Mouse (Mus musculus) small intestine, adult 2 months (tissue): ENCODE data around the gene Taar2. TPM values are rescaled to one million over a fixed set of nuclear protein-coding genes. Genes with fewer than 3 reads are reported as not detected.

Source experiments
- H3K27ac ChIP-seq: fragments of 200-500 bp; 2 replicates; pipeline ENCODE4 v1.5.1; 2012; ENCODE audit warnings: low read depth, low read length, control low read depth, inconsistent platforms; ENCODE audit not compliant: insufficient read depth
- H3K27me3 ChIP-seq: fragments of 200-500 bp; 2 replicates; pipeline ENCODE4 v1.6.1; 2012; ENCODE audit warnings: mild to moderate bottlenecking, moderate library complexity, low read length, inconsistent platforms; ENCODE audit not compliant: control insufficient read depth, insufficient read depth
- H3K36me3 ChIP-seq: fragments of 200-500 bp; 2 replicates; pipeline ENCODE4 v1.6.1; 2012; ENCODE audit warnings: mild to moderate bottlenecking, low read length, control low read depth, inconsistent platforms; ENCODE audit not compliant: control insufficient read depth, insufficient read depth
- H3K4me1 ChIP-seq: fragments of 200-500 bp; 2 replicates; pipeline ENCODE4 v1.6.1; 2012; ENCODE audit warnings: low read length, inconsistent platforms, mixed read lengths; ENCODE audit not compliant: control insufficient read depth, insufficient read depth, insufficient read length
- H3K4me3 ChIP-seq: fragments of 200-500 bp; 2 replicates; pipeline ENCODE4 v1.5.1; 2012; ENCODE audit warnings: low read depth, mild to moderate bottlenecking, control low read depth, inconsistent platforms, low read length, moderate library complexity
- CTCF ChIP-seq: fragments of 200-500 bp; IDR thresholded peaks from 2 replicates; pipeline ENCODE4 v1.5.1; 2012; ENCODE audit warnings: low read depth, mild to moderate bottlenecking, control low read depth, inconsistent platforms, low read length, moderate library complexity, mixed read lengths; ENCODE audit not compliant: insufficient replicate concordance, insufficient read length; ENCODE audit errors: extremely low read depth
- POLR2A ChIP-seq: fragments of 200-500 bp; IDR thresholded peaks from 2 replicates; pipeline ENCODE4 v1.6.1; 2012; ENCODE audit warnings: low read depth, mild to moderate bottlenecking, control low read depth, inconsistent platforms, low read length, moderate library complexity
- WGBS: fragments of 180-500 bp; shearing (Covaris S2); methylation state at CpG from one replicate; pipeline ENCODE4 v1.1.7; 2018; 5-methylcytosine and 5-hydroxymethylcytosine counted together
- polyA plus RNA-seq: library from polyadenylated mRNA; depleted of rRNA; stranded (reverse); fragments of >200 nt; gene quantifications from 2 replicates; pipeline ENCODE4 v1.2.3, GENCODE M21; 2012

Gene Taar2
- polyA plus RNA-seq, 1 experiment: not detected

DNA sequence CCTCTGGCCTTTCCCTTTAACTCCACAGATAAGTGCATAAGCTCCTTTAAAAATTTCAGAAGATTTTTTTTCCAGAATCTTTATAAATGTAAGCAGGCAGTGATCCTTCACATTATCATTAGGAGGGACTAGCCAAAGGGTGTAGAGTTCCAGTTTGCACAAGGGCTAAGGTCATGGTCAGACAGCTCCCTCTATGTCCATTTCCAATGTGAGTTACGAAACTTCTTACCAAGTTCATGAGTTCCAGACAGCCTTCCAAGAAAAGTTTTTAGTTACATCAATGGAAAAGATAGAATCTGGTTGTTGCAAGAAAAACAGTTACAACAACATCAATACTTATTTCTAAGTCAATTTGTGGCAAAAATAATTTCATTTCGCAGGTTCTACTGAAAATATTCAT is 14.4 kb upstream of the Taar2 start:
- 86% methylated on average over 2 of the region's 2 CpGs for WGBS
- no peak overlapping the region for H3K4me3 ChIP-seq
- H3K27me3 ChIP-seq: no peaks in the 10 kb centered on the region; the same call in 1 of the 2 replicates
- H3K36me3 ChIP-seq: no peaks in the 10 kb centered on the region
- H3K4me1 ChIP-seq: no peaks in the 10 kb centered on the region
- TF ChIP-seq CTCF: no peak
- TF ChIP-seq POLR2A: no peak
- H3K27ac ChIP-seq: no peak overlapping the region

DNA sequence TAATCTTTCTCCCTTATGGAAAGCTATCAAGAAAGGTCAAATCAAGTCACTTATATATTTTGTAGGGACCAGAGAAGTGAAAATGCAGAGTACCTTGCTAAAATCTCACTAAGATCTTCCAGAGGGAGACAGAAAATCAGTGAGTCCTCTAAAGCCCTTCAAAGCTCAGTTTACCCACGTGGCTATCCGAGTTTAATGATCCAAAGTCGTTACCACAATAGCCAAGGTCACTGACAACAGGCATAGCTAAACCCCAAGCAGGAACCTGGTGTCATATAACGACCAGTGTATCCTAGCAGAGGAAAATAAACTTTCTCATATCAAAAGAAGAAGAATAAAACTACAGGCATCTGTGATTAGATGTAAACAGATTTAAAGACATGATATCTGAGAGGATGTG is 759 bp upstream of the Taar2 start:
- no peak overlapping the region for H3K27ac ChIP-seq
- H3K4me3 ChIP-seq: no peak overlapping the region
- 29% methylated on average over 4 of the region's 4 CpGs for WGBS
- H3K4me1 ChIP-seq: no peaks in the 10 kb centered on the region
- no peaks in the 10 kb centered on the region for H3K36me3 ChIP-seq
- no peak for TF ChIP-seq CTCF
- TF ChIP-seq POLR2A: no peak
- H3K27me3 ChIP-seq: no peaks in the 10 kb centered on the region

DNA sequence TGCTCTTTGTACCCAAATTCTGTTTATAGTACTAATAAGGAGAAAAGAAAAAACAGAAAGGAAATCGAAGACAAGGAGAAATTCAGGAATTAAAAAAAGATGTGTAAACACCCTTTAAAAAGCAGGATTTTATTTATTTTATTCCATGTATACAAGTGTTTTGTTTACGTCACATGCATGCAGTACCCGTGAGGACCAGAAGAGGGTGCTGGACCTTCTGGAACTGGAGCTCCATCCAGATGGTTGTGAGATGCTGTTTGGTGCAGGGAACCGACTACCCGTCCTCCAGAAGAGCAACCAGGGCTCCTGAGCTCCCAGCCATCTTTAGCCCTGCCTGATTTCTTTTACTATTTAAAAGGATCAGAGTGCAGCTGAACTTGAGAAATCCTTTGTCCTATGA is 4.1 kb downstream of the Taar2 start:
- peak; percentile 47; the same call in 1 of the 2 replicates for TF ChIP-seq CTCF
- TF ChIP-seq POLR2A: no peak
- H3K36me3 ChIP-seq: no peaks in the 10 kb centered on the region
- no peaks in the 10 kb centered on the region for H3K27me3 ChIP-seq
- no peak overlapping the region for H3K4me3 ChIP-seq
- WGBS: 74% methylated on average over 5 of the region's 5 CpGs
- no peaks in the 10 kb centered on the region for H3K4me1 ChIP-seq
- H3K27ac ChIP-seq: no peak overlapping the region

DNA sequence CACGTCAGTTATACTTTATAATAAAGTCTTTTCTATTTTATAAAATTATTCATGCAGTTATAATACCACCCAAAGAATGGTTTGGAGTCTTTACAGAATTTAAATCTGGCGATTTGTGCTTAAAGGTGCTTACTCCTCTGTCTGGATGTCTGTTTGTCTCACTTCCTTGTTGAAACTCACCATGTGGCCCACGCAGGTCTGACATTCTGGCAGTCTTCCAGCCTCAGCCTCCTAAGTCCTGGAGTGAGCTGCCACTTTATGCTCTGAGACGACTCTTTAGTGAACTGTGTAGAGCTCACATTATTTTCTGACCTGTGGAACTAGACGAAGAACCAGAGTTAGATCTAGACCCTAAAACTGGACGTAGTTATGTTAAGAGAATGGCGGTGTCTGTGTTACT is 9.7 kb downstream of the Taar2 start:
- H3K27me3 ChIP-seq: no peaks in the 10 kb centered on the region
- no peak overlapping the region for H3K4me3 ChIP-seq
- H3K4me1 ChIP-seq: no peaks in the 10 kb centered on the region
- TF ChIP-seq CTCF (no peak), POLR2A (no peak)
- WGBS: 41% methylated on average over 7 of the region's 7 CpGs
- no peaks in the 10 kb centered on the region for H3K36me3 ChIP-seq
- H3K27ac ChIP-seq: no peak overlapping the region

DNA sequence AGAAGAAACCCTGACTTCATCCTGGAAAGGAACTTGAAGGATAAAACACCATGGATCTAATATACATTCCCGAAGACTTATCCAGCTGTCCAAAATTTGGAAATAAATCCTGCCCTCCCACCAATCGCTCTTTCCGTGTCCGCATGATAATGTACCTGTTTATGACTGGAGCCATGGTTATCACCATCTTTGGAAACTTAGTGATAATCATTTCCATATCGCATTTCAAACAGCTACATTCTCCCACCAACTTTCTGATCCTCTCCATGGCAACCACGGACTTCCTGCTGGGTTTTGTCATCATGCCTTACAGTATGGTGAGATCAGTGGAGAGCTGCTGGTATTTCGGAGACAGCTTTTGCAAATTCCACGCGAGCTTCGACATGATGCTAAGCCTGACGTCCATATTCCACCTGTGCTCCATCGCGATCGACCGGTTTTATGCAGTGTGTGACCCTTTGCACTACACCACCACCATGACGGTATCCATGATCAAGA is 11.2 kb downstream of the Taar2 start, which contains the start of gene Taar3:
TSS of gene Taar3 (plus strand) at position 51 of the 498 bp plus-strand sequence.
- Histone ChIP-seq H3K27ac (no peak within 1 kb of the TSS), H3K4me1 (no peaks in the 10 kb centered on the region), H3K4me3 (no peak within 1 kb of the TSS), H3K36me3 (no peaks in the 10 kb centered on the region), H3K27me3 (no peaks in the 10 kb centered on the region)
- TF ChIP-seq CTCF (no peak), POLR2A (no peak)
- 91% methylated on average over 16 of the region's 16 CpGs for WGBS

DNA sequence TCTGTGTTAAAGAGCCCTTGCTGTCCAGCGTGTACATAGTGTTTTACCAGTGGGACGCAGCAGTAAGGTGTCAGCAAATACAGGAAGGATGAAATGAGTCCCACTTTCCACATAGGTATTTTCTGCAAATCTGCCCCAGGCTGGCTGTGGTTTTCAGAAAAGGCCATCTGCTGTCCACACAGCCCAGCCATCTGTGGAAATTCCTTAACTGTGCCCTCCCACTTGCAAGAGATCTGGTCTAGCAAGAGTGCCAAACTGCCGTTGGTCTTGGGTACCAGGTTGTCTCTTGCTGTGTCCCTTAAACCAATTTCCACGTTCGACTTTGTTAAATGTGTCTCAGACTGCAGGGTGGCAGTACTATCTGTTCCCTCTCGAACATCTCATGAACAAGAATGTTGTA is 13.3 kb downstream of the Taar2 start:
- no peaks in the 10 kb centered on the region for H3K36me3 ChIP-seq
- no peak overlapping the region for H3K27ac ChIP-seq
- 79% methylated on average over 6 of the region's 6 CpGs for WGBS
- H3K4me1 ChIP-seq: no peaks in the 10 kb centered on the region
- TF ChIP-seq CTCF: no peak
- TF ChIP-seq POLR2A: no peak
- H3K27me3 ChIP-seq: no peaks in the 10 kb centered on the region
- H3K4me3 ChIP-seq: no peak overlapping the region

DNA sequence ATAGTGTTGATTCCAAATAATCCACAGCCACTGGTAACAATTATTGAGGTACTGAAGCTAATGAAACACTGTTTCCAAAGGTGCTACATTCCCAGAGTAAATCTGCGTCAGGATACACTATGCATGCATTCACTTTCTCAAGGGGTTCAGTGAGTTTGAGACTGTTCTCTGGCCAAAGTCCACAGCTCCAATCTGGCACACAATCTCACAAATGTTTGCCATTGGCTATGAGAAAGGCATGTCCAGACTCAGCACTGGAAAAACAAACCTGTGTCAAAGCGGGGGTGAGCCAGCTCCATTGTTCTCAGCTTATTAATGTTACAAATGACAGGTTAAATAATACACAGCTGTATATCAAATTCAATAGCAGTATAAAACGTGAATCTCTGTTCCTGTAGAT is 20.7 kb downstream of the Taar2 start:
- Histone ChIP-seq H3K4me1 (peaks cover 2% of the 10 kb centered on the region; the same call in 1 of the 2 replicates), H3K27me3 (no peaks in the 10 kb centered on the region), H3K27ac (no peak overlapping the region), H3K4me3 (no peak overlapping the region), H3K36me3 (no peaks in the 10 kb centered on the region)
- TF ChIP-seq CTCF (no peak), POLR2A (no peak)
- 21% methylated on average over 3 of the region's 3 CpGs for WGBS
